Mouse (Mus musculus) CH12.LX (cell line): ENCODE measurements around the gene Scaf1. TPM values are rescaled to one million over a fixed set of nuclear protein-coding genes. Genes with fewer than 3 reads are reported as not detected.

Experiments
- DNase-seq: peaks from one replicate; pipeline ENCODE4 v3.0.0-alpha.2; 2013; ENCODE audit errors: extremely low read depth
- H3K27ac ChIP-seq: 2 replicates; pipeline ENCODE4 v1.5.1; 2012; ENCODE audit warnings: low read depth, mild to moderate bottlenecking, control low read depth, moderate library complexity; ENCODE audit not compliant: insufficient read depth
- H3K27me3 ChIP-seq: replicated peaks from 2 replicates; pipeline ENCODE3; 2012; ENCODE audit warnings: inconsistent platforms
- H3K36me3 ChIP-seq, 2 experiments: replicated peaks in 1 of 2; 2 replicates each; pipeline versions ENCODE3 to v1.6.1; 2012; ENCODE audit warnings: inconsistent platforms in 1 of 2, low read length in 1 of 2, mild to moderate bottlenecking in 1 of 2, mixed read lengths in 1 of 2, moderate library complexity in 1 of 2; ENCODE audit not compliant: control insufficient read depth in 1 of 2, insufficient read depth in 1 of 2
- H3K4me1 ChIP-seq, 2 experiments: 2 replicates each; pipeline ENCODE4 v1.6.1; 2012; ENCODE audit warnings: inconsistent platforms in 1 of 2, moderate library complexity in 1 of 2; ENCODE audit not compliant: insufficient read depth in 2 of 2, control insufficient read depth in 1 of 2
- H3K4me2 ChIP-seq: 2 replicates; pipeline ENCODE4 v1.6.1; 2012; ENCODE audit warnings: low read depth, mild to moderate bottlenecking, control low read depth; ENCODE audit not compliant: poor library complexity, insufficient read depth, severe bottlenecking
- H3K4me3 ChIP-seq, 3 experiments: fragments of 150-350 bp in 1 of 3; sonication (generic) in 1 of 3; replicated peaks in 1 of 3; 2 replicates each; pipeline versions ENCODE3 to v1.5.1; 2011 to 2012; ENCODE audit warnings: low read depth in 2 of 3, low read length in 2 of 3, mild to moderate bottlenecking in 2 of 3, moderate library complexity in 2 of 3, control low read depth in 1 of 3, improper control_type of control experiment in 1 of 3, inconsistent platforms in 1 of 3, mixed read lengths in 1 of 3; ENCODE audit not compliant: poor library complexity in 1 of 3
- H3K79me2 ChIP-seq: replicated peaks from 2 replicates; pipeline ENCODE4 v1.6.1; 2012; ENCODE audit warnings: mild to moderate bottlenecking, moderate library complexity; ENCODE audit not compliant: control insufficient read depth, poor library complexity, insufficient read depth, severe bottlenecking; ENCODE audit errors: extremely low read depth
- H3K9ac ChIP-seq: 2 replicates; pipeline ENCODE4 v1.6.1; 2012; ENCODE audit warnings: low read depth, mild to moderate bottlenecking, control low read depth, moderate library complexity; ENCODE audit not compliant: insufficient read depth
- H3K9me3 ChIP-seq: replicated peaks from 2 replicates; pipeline ENCODE3; 2012; ENCODE audit warnings: low read length, inconsistent platforms, mixed read lengths
- BHLHE40 ChIP-seq: IDR thresholded peaks from 2 replicates; pipeline ENCODE4 v1.6.1; 2011; ENCODE audit warnings: mild to moderate bottlenecking, low read depth, low read length, improper control_type of control experiment
- CTCF ChIP-seq, 2 experiments: IDR thresholded peaks in 1 of 2; conservative IDR thresholded peaks in 1 of 2; 2 replicates each; pipeline ENCODE4 v1.5.1; 2011 to 2012; ENCODE audit warnings: low read depth in 2 of 2, low read length in 2 of 2, improper control_type of control experiment in 1 of 2, inconsistent platforms in 1 of 2, mild to moderate bottlenecking in 1 of 2, moderate library complexity in 1 of 2
- ELF1 ChIP-seq: IDR thresholded peaks from 2 replicates; pipeline ENCODE4 v1.6.1; 2014; ENCODE audit warnings: low read depth, mild to moderate bottlenecking, inconsistent platforms, low read length, improper control_type of control experiment
- EP300 ChIP-seq: IDR thresholded peaks from 2 replicates; pipeline ENCODE4 v1.6.1; 2011; ENCODE audit warnings: low read length, improper control_type of control experiment
- ETS1 ChIP-seq: conservative IDR thresholded peaks from 2 replicates; pipeline ENCODE4 v1.6.1; 2012; ENCODE audit warnings: low read depth, mild to moderate bottlenecking, inconsistent platforms, low read length, improper control_type of control experiment, moderate library complexity
- GABPA ChIP-seq: IDR thresholded peaks from 2 replicates; pipeline ENCODE4 v1.6.1; 2012; ENCODE audit warnings: low read depth, low read length, improper control_type of control experiment, inconsistent platforms; ENCODE audit not compliant: insufficient replicate concordance
- HCFC1 ChIP-seq: IDR thresholded peaks from 2 replicates; pipeline ENCODE4 v1.6.1; 2012; ENCODE audit warnings: low read depth, mild to moderate bottlenecking, inconsistent platforms, low read length, improper control_type of control experiment
- IRF4 ChIP-seq: IDR thresholded peaks from 2 replicates; pipeline ENCODE4 v1.6.1; 2014; ENCODE audit warnings: low read depth, mild to moderate bottlenecking, inconsistent platforms, low read length, improper control_type of control experiment
- JUN ChIP-seq: IDR thresholded peaks from 2 replicates; pipeline ENCODE4 v1.6.1; 2011; ENCODE audit warnings: low read depth, mild to moderate bottlenecking, low read length, improper control_type of control experiment, moderate library complexity; ENCODE audit not compliant: insufficient read depth
- KAT2A ChIP-seq: IDR thresholded peaks from 2 replicates; pipeline ENCODE4 v1.6.1; 2012; ENCODE audit warnings: low read length, improper control_type of control experiment, inconsistent platforms; ENCODE audit not compliant: insufficient replicate concordance
- MEF2A ChIP-seq: IDR thresholded peaks from 2 replicates; pipeline ENCODE4 v1.6.1; 2014; ENCODE audit warnings: low read depth, mild to moderate bottlenecking, inconsistent platforms, low read length, improper control_type of control experiment, borderline replicate concordance
- MYC ChIP-seq: IDR thresholded peaks from 2 replicates; pipeline ENCODE4 v1.6.1; 2011; ENCODE audit warnings: low read depth, mild to moderate bottlenecking, improper control_type of control experiment, low read length
- NELFE ChIP-seq: IDR thresholded peaks from 2 replicates; pipeline ENCODE4 v1.6.1; 2011; ENCODE audit warnings: low read depth, low read length, improper control_type of control experiment
- NRF1 ChIP-seq: IDR thresholded peaks from 2 replicates; pipeline ENCODE4 v1.6.1; 2014; ENCODE audit warnings: low read depth, mild to moderate bottlenecking, inconsistent platforms, low read length, improper control_type of control experiment, moderate library complexity
- PAX5 ChIP-seq: IDR thresholded peaks from 2 replicates; pipeline ENCODE4 v1.6.1; 2012; ENCODE audit warnings: low read length, inconsistent platforms, mixed read lengths
- POLR2A ChIP-seq: IDR thresholded peaks from 2 replicates; pipeline ENCODE4 v1.6.1; 2011; ENCODE audit warnings: low read depth, mild to moderate bottlenecking, improper control_type of control experiment, low read length
- POLR2AphosphoS2 ChIP-seq: IDR thresholded peaks from 2 replicates; pipeline ENCODE4 v1.6.1; 2011; ENCODE audit warnings: low read depth, low read length, improper control_type of control experiment
- RCOR1 ChIP-seq: conservative IDR thresholded peaks from 2 replicates; pipeline ENCODE4 v1.6.1; 2012; ENCODE audit warnings: low read depth, mild to moderate bottlenecking, inconsistent platforms, low read length, improper control_type of control experiment
- SIN3A ChIP-seq: IDR thresholded peaks from 2 replicates; pipeline ENCODE4 v1.6.1; 2012; ENCODE audit warnings: low read length, improper control_type of control experiment, inconsistent platforms
- SMC3 ChIP-seq: IDR thresholded peaks from 2 replicates; pipeline ENCODE4 v1.6.1; 2011; ENCODE audit warnings: low read depth, low read length, improper control_type of control experiment
- USF1 ChIP-seq: IDR thresholded peaks from 2 replicates; pipeline ENCODE4 v1.6.1; 2014; ENCODE audit warnings: low read depth, mild to moderate bottlenecking, inconsistent platforms, low read length, improper control_type of control experiment
- USF2 ChIP-seq: conservative IDR thresholded peaks from 2 replicates; pipeline ENCODE4 v1.6.1; 2011; ENCODE audit warnings: low read depth, low read length, improper control_type of control experiment
- ZC3H11A ChIP-seq: IDR thresholded peaks from 2 replicates; pipeline ENCODE4 v1.6.1; 2012; ENCODE audit warnings: low read depth, mild to moderate bottlenecking, inconsistent platforms, low read length, improper control_type of control experiment
- ZKSCAN1 ChIP-seq: IDR thresholded peaks from 2 replicates; pipeline ENCODE4 v1.6.1; 2012; ENCODE audit warnings: low read depth, inconsistent platforms, low read length, improper control_type of control experiment, borderline replicate concordance
- ZMIZ1 ChIP-seq: IDR thresholded peaks from 2 replicates; pipeline ENCODE4 v1.6.1; 2012; ENCODE audit warnings: low read depth, mild to moderate bottlenecking, inconsistent platforms, low read length, improper control_type of control experiment
- dilution Hi-C: fragments of 300-500 bp; cut with MboI; formaldehyde crosslinking; loops from 2 replicates; pipeline ENCODE4 v1.14.3; 2020; ENCODE audit warnings: low sequenced_read_pairs; ENCODE audit not compliant: extremely low pct_unique_long_range_greater_than_20kb, extremely low pct_ligation_motif_present
- in situ Hi-C: fragments of 300-500 bp; cut with MboI; formaldehyde crosslinking; loops from 3 replicates; pipeline ENCODE4 v1.14.3; 2019; ENCODE audit warnings: low sequenced_read_pairs, low pct_ligation_motif_present, low pct_unique_long_range_greater_than_20kb, mixed read lengths
- polyA plus RNA-seq: library from polyadenylated mRNA; unstranded; fragments of >175 nt; gene quantifications from 2 replicates; pipeline ENCODE4 v1.2.1, GENCODE M21; 2012; ENCODE audit warnings: low read depth; ENCODE audit not compliant: insufficient read length
- total RNA-seq, 2 experiments: library from RNA; depleted of rRNA; stranded (reverse); fragments of 300-350 nt in 1 of 2; fragments of >200 nt in 1 of 2; gene quantifications; 2 replicates each; pipeline ENCODE4 v1.2.3; 2012 to 2014

Gene Scaf1
- total and polyA plus RNA-seq, 3 experiments, result 5.4 to 41.9 (median 18.2) TPM

DNA sequence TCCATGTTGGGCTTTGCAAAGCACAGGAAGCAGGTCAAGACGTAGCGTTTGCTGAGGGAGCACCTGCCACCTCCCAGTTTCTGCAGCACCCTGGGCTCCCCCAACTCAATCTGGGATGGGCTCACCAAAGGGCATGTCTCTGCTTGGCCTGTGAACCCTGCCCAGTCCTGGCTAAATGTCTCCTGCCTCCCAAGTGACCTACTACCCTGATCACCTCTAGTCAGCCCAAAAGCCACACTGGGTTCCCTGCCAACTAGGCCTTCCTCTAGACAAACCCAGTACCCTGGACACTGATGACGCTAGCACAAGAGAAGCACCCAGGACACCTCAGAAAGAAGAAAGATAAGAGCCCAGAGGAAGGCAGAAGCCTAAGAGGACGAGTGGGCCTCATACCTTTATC is 3.3 kb downstream of the Scaf1 start:
- Histone ChIP-seq H3K79me2 (peaks cover 18% of the 10 kb centered on the region), H3K4me2 (no peak overlapping the region), H3K4me1 (peaks cover 0 to 18% of the 10 kb centered on the region in 2 experiments; a peak in 2 of 4 replicates), H3K4me3 (no peak overlapping the region), H3K27me3 (no peaks in the 10 kb centered on the region), H3K36me3 (peaks cover 53 to 61% of the 10 kb centered on the region in 2 experiments), H3K9ac (no peak overlapping the region), H3K9me3 (no peaks in the 10 kb centered on the region), H3K27ac (no peak overlapping the region)
- dilution Hi-C loops, result no loop called here
- no peak for TF ChIP-seq ZKSCAN1
- TF ChIP-seq IRF4, result no peak
- TF ChIP-seq ZC3H11A, result no peak
- TF ChIP-seq ZMIZ1, result no peak
- no peak for DNase-seq
- in situ Hi-C loops, result no loop called here

DNA sequence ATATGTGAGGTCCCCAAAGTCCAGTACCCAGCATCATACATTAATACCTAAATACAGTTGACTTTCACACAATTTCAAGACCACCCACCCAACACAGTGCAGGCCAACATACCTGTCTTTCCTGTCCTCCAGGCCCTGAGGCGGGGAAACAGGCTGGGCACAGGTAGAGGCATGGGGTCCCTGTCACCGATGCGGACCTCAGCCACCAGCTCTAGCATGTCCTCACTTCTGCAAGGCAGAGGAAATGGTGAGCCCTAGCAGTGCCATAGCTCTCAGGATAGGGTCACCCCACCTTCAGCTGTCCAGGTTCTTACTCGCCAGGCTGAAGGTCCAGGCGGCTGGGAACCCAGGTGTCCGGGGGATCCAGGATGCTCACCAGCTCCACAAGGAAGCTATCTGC is 4.2 kb downstream of the Scaf1 start:
- H3K27me3 ChIP-seq, result no peaks in the 10 kb centered on the region
- TF ChIP-seq POLR2AphosphoS2 (no peak), BHLHE40 (no peak), SMC3 (no peak), EP300 (no peak), MEF2A (no peak), HCFC1 (no peak), PAX5 (no peak), ZC3H11A (no peak), NELFE (no peak)
- TF ChIP-seq, all 38 proteins: peak for 0
- dilution Hi-C loops, result no loop called here
- no peak overlapping the region for H3K9ac ChIP-seq
- no peak overlapping the region for H3K4me2 ChIP-seq
- peaks cover 0 to 18% of the 10 kb centered on the region in 2 experiments; a peak in 2 of 4 replicates for H3K4me1 ChIP-seq
- H3K36me3 ChIP-seq, result peaks cover 62 to 69% of the 10 kb centered on the region in 2 experiments
- no peak overlapping the region for H3K27ac ChIP-seq
- peaks cover 18% of the 10 kb centered on the region for H3K79me2 ChIP-seq
- no peaks in the 10 kb centered on the region for H3K9me3 ChIP-seq
- no peak overlapping the region for H3K4me3 ChIP-seq
- in situ Hi-C loops, result no loop called here
- no peak for DNase-seq

DNA sequence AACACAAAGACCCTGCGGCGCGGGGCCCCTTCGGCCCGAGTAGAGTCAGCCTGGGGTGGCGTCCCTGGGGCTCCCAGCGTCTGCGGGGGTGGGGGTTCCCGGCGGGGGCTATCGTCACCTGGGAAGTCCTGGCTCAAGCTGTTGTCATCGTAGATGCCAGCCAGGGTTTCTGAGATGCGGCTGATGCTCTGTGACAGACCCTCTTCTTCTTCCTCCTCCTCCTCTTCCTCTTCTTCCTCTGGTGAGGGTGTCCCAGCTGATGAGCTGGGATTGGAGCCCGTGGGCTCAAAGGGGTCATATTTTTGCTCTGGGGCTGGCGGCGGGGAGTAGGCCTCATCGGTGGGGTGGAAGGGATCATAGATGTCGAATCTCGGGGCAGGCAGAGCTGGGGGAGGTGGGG is 7.8 kb downstream of the Scaf1 start:
- no peak overlapping the region for H3K9ac ChIP-seq
- dilution Hi-C loops, result no loop called here
- no peaks in the 10 kb centered on the region for H3K27me3 ChIP-seq
- no peaks in the 10 kb centered on the region for H3K79me2 ChIP-seq
- no peak overlapping the region for H3K4me3 ChIP-seq
- H3K4me2 ChIP-seq, result no peak overlapping the region
- no peak for DNase-seq
- TF ChIP-seq MEF2A (no peak), NRF1 (no peak), SMC3 (no peak), SIN3A (no peak), USF2 (no peak), POLR2A (no peak), GABPA (no peak), KAT2A (no peak), MYC (no peak), JUN (no peak), ETS1 (no peak), PAX5 (no peak), ELF1 (no peak), RCOR1 (no peak), USF1 (no peak), NELFE (no peak), CTCF (conservative IDR thresholded peaks at IDR 0.05 in 1 of 2, IDR thresholded peaks at IDR 0.05 in 1 of 2; ENCODE audit: low read depth in 2 of 2, low read length in 2 of 2) (no peak)
- TF ChIP-seq, all 38 proteins: peak for 0
- peaks cover 0 to 3% of the 10 kb centered on the region in 2 experiments; a peak in 1 of 4 replicates for H3K4me1 ChIP-seq
- H3K36me3 ChIP-seq, result peaks cover 89 to 94% of the 10 kb centered on the region in 2 experiments
- H3K9me3 ChIP-seq, result no peaks in the 10 kb centered on the region
- no peak overlapping the region for H3K27ac ChIP-seq
- in situ Hi-C loops, result no loop called here
